Mouse (Mus musculus) thymus, adult 2 months (tissue): ENCODE data around the gene Dmbx1. TPM values are rescaled to one million over a fixed set of nuclear protein-coding genes. Genes with fewer than 3 reads are reported as not detected.
A peak's percentile ranks its signal among the peaks of the same experiment; 100 is the strongest.

ENCODE experiments used
- DNase-seq: peaks from one replicate; pipeline ENCODE4 v3.0.0; 2021
- H3K27ac ChIP-seq: fragments of 200-500 bp; 2 replicates; pipeline ENCODE4 v1.5.1; 2012; ENCODE audit warnings: low read length, control low read depth; ENCODE audit not compliant: control insufficient read depth, insufficient read depth
- H3K27me3 ChIP-seq: fragments of 200-500 bp; 2 replicates; pipeline ENCODE4 v1.6.1; 2012; ENCODE audit warnings: mild to moderate bottlenecking, low read length, moderate library complexity, mixed read lengths; ENCODE audit not compliant: control insufficient read depth, insufficient read depth
- H3K36me3 ChIP-seq: fragments of 200-500 bp; 2 replicates; pipeline ENCODE4 v1.6.1; 2012; ENCODE audit warnings: mild to moderate bottlenecking, low read length, moderate library complexity; ENCODE audit not compliant: control insufficient read depth, insufficient read depth
- H3K4me1 ChIP-seq: fragments of 200-500 bp; replicated peaks from 2 replicates; pipeline ENCODE4 v1.6.1; 2012; ENCODE audit warnings: low read length; ENCODE audit not compliant: control insufficient read depth, insufficient read depth
- H3K4me3 ChIP-seq: fragments of 200-500 bp; 2 replicates; pipeline ENCODE4 v1.5.1; 2012; ENCODE audit warnings: mild to moderate bottlenecking, low read length, control low read depth, moderate library complexity; ENCODE audit not compliant: control insufficient read depth, insufficient read depth
- CTCF ChIP-seq: fragments of 200-500 bp; IDR thresholded peaks from 2 replicates; pipeline ENCODE4 v1.5.1; 2012; ENCODE audit warnings: mild to moderate bottlenecking, control low read depth, low read length, moderate library complexity, borderline replicate concordance; ENCODE audit not compliant: control insufficient read depth, poor library complexity, insufficient read depth; ENCODE audit errors: extremely low read depth
- POLR2A ChIP-seq: fragments of 200-500 bp; IDR thresholded peaks from 2 replicates; pipeline ENCODE4 v1.6.1; 2012; ENCODE audit warnings: mild to moderate bottlenecking, low read length, control low read depth, moderate library complexity; ENCODE audit not compliant: control insufficient read depth, poor library complexity, insufficient read depth; ENCODE audit errors: extremely low read depth
- WGBS: fragments of 180-500 bp; shearing (Covaris S2); methylation state at CpG from one replicate; pipeline ENCODE4 v1.1.7; 2018; 5-methylcytosine and 5-hydroxymethylcytosine counted together
- polyA plus RNA-seq: library from polyadenylated mRNA; depleted of rRNA; stranded (reverse); fragments of >200 nt; gene quantifications from 2 replicates; pipeline ENCODE4 v1.2.3, GENCODE M21; 2012

Dmbx1 gene
- polyA plus RNA-seq, 1 experiment: 0.18 TPM

DNA sequence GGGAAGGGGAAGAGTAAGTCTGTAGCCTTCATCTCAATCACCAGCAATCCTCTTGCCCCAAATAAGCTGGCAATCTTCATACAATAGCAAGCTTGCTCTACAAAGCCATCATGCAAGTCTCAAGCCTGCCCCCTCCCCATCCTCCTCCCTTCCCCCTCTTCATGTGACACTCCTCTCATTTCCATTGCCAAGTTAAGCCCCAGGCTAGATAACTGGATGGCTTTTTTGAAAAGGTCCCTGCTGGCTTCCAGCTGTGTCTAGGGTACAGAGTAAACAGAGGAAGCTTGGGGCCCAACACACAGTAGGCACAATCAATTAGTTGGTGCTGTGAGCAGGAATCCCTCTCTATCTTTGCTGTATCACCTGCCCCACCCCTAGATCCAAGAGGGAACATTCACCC lies 19.8 kb upstream of the Dmbx1 start:
- H3K27ac ChIP-seq: no peak overlapping the region
- 0 out of 2 replicates have a peak, but pooled peaks cover 3% of the 10 kb centered on the region for H3K4me1 ChIP-seq
- H3K36me3 ChIP-seq: no peaks in the 10 kb centered on the region
- peaks cover 22% of the 10 kb centered on the region for H3K27me3 ChIP-seq
- TF ChIP-seq CTCF (no peak), POLR2A (no peak)
- H3K4me3 ChIP-seq: no peak overlapping the region
- DNase-seq: no peak

DNA sequence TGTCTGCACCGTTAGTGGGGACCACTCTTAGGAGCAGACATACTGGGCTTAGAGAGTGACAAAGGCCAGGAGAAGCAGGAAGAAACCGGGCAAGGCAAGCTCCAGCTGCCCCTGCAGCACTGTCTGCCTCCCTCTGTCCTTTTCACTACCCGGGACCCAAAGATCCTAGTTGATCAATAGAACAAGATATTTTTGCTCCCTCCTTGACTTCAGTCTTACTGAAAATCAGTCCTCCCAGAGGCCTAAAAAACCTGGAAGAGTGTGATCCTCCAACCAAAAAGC lies 15.7 kb upstream of the Dmbx1 start:
- 11% methylated on average over 3 of the region's 3 CpGs for WGBS
- TF ChIP-seq POLR2A: no peak
- peaks cover 3% of the 10 kb centered on the region for H3K27me3 ChIP-seq

DNA sequence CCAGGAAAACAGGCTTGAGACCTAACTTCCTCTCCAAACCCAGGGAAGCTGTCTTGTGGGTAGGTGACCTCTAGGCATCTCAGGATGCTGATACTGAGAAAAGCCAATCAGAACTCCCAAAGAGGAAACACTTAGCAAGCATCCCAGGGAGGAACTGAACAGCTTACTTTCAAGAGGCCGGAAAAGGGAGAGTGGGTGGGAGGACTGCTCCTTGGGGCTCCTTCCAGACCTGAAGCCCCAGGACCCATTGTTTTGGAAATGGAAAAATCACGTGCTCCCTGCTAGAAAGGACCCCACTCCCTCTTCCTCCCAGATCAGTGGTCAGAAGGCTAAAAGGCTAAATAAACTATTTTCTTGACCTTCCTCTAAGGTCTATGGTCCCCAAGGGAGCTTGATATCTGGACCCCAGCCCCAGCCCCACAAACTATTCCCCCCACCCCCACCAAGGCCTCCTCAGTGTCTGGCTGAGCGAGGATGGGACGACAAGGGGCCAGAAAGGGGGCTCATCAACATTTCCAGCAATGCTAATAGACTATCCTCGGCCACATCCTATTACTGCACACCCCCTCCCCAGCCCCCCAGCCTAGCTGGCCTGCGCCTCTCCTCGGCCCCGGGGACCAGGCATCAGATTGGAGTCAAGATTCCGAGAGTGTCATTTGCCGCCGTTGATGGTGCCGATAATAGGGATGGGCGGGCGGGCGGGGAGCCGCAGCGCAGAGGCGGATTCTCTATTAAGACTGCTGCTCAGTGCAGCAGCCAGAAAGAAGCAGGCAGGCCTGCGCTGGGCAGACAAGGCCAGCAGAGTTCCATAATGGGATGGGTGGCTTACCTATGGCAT lies 15.1 kb upstream of the Dmbx1 start:
- no peak for DNase-seq
- H3K27ac ChIP-seq: no peak overlapping the region
- 19% methylated on average over 19 of the region's 19 CpGs for WGBS
- peaks cover 3% of the 10 kb centered on the region for H3K27me3 ChIP-seq
- H3K4me3 ChIP-seq: no peak overlapping the region
- no peak for TF ChIP-seq POLR2A
- no peaks in the 10 kb centered on the region for H3K4me1 ChIP-seq
- no peaks in the 10 kb centered on the region for H3K36me3 ChIP-seq

More for the DNA sequence above, 15.7 kb upstream of the Dmbx1 start:
- Histone ChIP-seq H3K4me1 (no peaks in the 10 kb centered on the region), H3K36me3 (no peaks in the 10 kb centered on the region), H3K4me3 (no peak overlapping the region), H3K27ac (no peak overlapping the region)
- no peak for DNase-seq

DNA sequence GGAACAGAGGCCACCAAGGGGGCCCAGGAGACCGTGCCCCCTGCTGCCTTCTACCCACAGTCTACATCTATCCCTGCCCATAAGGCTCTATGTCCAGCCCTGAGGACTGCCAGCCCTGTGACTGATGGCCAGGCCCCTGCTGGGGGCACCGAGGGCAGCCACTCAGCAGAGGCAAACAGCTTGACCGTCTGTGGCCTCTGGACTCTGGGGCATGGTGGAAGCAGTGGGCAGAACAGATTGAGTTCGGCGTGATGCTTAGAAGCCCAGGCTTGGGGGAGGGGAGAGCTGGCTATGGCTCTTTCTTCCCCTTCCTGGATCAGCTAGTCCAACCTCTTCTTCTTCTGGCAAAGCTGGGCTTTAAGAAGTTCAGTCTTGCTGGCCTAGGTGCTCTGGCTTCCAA lies 13.8 kb upstream of the Dmbx1 start:
- 60% methylated on average over 5 of the region's 5 CpGs for WGBS
- TF ChIP-seq POLR2A (no peak), CTCF (no peak)
- DNase-seq: no peak
- Histone ChIP-seq H3K27ac (no peak overlapping the region), H3K4me3 (no peak overlapping the region), H3K4me1 (no peaks in the 10 kb centered on the region), H3K36me3 (no peaks in the 10 kb centered on the region), H3K27me3 (peaks cover 3% of the 10 kb centered on the region)

DNA sequence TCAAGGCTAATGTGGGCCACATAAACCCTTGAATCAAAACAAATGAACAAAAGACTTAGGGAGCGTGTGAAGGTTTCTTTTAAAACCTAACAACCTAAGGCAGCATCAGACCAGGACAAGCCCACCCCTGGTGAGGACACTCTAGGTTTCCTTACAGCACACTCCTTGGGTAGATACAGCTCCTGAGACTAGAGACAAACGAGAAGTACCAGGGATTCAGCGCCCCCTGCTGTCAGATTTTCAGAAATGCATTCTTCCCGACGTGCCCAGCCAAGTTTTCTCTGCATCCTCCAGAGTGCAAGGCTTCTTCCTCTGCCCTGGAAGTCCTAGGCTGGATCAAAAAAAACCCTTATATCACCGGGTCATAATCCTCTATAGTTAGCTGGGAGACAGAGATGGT lies 13.0 kb upstream of the Dmbx1 start:
- DNase-seq: peak; percentile 51
- no peak overlapping the region for H3K27ac ChIP-seq
- WGBS: 17% methylated on average over 6 of the region's 6 CpGs
- H3K4me1 ChIP-seq: no peaks in the 10 kb centered on the region
- no peaks in the 10 kb centered on the region; the same call in 1 of the 2 replicates for H3K27me3 ChIP-seq
- no peak overlapping the region for H3K4me3 ChIP-seq
- TF ChIP-seq POLR2A: no peak
- no peak for TF ChIP-seq CTCF
- H3K36me3 ChIP-seq: no peaks in the 10 kb centered on the region

DNA sequence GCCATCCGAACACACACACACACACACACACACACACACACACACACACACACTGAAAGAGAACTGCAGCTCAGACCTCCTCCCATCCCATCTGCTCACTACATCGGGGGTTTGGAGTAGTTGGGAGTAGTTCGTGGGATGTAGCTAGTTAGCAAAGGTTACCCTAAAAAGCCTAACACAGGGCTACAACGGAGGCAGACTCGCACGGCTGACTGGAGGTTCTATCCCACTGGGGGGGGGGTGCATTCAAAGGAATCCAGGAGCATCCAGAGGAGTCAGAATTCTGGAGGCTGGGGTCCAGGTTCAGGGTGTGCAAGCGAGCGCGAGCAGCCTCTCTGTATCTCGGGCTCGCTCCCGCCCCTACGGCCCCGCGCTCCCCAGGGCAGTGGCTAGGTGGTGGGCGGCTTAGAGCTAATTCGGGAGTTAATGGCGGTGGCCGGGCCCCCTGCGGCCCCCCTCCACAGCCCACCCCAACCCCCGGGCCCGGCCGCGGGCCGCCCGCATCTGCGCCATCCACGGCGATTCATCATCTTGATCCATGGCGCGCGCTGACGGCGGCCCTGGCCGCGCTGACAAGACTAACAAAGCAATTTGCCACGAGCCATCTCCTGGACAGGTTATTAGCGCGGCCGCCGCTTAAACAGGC lies 4.1 kb upstream of the Dmbx1 start:
- 0 out of 2 replicates have a peak, but pooled peaks cover 3% of the 10 kb centered on the region for H3K4me1 ChIP-seq
- no peaks in the 10 kb centered on the region for H3K36me3 ChIP-seq
- H3K27ac ChIP-seq: no peak overlapping the region
- no peak for DNase-seq
- whole genome bisulfite sequencing: 5% methylated on average over 40 of the region's 41 CpGs
- H3K4me3 ChIP-seq: no peak overlapping the region
- no peak for TF ChIP-seq CTCF
- TF ChIP-seq POLR2A: no peak
- H3K27me3 ChIP-seq: peaks cover 18% of the 10 kb centered on the region

DNA sequence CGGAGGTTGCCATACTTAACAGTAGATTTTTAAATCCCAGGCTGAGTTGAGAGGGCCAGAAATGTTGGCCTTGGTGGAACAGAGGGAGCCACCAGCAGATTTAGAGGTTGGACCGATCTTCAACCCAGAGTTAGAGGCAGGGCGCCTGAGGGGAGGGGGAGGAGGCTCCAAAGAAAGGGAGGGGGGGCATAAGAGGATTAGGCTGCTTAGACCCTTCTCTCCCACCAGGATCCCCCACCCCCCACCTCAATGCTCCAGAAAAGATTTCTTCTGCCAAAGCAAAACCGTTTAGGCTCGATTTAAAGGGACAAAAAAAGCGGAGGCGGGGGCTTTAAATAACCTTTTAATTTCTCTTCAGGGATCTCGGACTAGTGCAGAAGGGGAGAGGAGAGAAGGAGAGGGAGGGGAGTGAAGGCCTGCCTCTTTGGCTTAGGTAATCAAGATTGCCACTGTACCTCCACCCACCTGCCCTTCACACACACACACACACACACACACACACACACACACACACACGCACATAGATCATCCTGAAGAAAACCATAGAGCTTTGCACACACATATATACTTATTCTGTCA lies 1.6 kb upstream of the Dmbx1 start:
- no peaks in the 10 kb centered on the region for H3K36me3 ChIP-seq
- WGBS: 41% methylated on average over 9 of the region's 9 CpGs
- H3K4me3 ChIP-seq: no peak overlapping the region
- no peak overlapping the region for H3K27ac ChIP-seq
- TF ChIP-seq POLR2A: no peak
- TF ChIP-seq CTCF: no peak
- peaks cover 3% of the 10 kb centered on the region; the same call in 1 of the 2 replicates for H3K4me1 ChIP-seq
- DNase-seq: no peak
- H3K27me3 ChIP-seq: peaks cover 32% of the 10 kb centered on the region
